Mouse (Mus musculus): Measurements from ENCODE around the gene Pkd1l2.

GRCm38 (mm10) chr8:116978631-116979256, 103.5 kb downstream of the Pkd1l2 start, which contains the start of gene 1700030J22Rik:
- TF ChIP-seq CTCF (IDR thresholded peaks at IDR 0.05; ENCODE audit: low read depth) (peak; percentile 38), EP300 (IDR thresholded peaks at IDR 0.05; ENCODE audit: low read depth) (no peak)

Measured in heart, postnatal 0 days (tissue).